Mouse (Mus musculus): ENCODE data around the gene Rab26.

The Rab26 gene

GRCm38 (mm10) chr17:24534160-24534718 lies at the start of gene Rab26:
Rab26 (minus strand) TSS chr17:24534210.
- DNase-seq (ENCODE audit: low read depth, low spot score) = no peak

- no peak for DNase-seq (ENCODE audit: low read depth, low spot score)
Observed at GRCm38 (mm10) chr17:24580287-24580686, 46.3 kb upstream of the Rab26 start.

GRCm38 (mm10) chr17:24579532-24579931 lies 45.5 kb upstream of the Rab26 start:
- DNase-seq (ENCODE audit: low read depth, low spot score) = no peak

- DNase-seq (ENCODE audit: low read depth, low spot score) = no peak
Observed at GRCm38 (mm10) chr17:24573811-24574210, 39.8 kb upstream of the Rab26 start.

DNA sequence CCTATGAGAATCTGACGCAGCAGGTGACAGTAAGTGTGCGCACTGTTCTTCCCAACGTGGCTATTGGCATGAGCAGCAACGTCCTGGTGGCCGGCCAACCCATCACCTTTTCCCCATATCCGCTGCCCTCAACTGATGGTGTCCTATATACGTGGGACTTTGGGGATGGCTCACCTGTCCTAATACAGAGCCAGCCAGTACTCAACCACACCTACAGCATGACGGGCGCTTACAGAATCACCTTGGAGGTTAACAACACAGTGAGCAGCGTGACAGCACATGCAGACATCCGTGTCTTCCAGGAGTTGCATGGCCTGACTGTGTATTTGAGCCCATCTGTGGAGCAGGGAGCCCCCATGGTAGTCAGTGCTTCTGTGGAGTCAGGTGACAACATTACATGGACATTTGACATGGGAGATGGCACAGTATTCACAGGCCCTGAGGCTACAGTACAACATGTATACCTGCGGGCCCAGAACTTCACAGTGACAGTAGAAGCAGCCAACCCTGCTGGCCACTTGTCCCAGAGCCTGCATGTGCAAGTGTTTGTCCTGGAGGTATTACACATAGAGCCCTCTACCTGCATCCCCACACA lies 38.7 kb upstream of the Rab26 start:
- no peak for DNase-seq (ENCODE audit: low read depth, low spot score)

GRCm38 (mm10) chr17:24569837-24570236 lies 35.8 kb upstream of the Rab26 start:
- DNase-seq (ENCODE audit: low read depth, low spot score) = no peak

DNA sequence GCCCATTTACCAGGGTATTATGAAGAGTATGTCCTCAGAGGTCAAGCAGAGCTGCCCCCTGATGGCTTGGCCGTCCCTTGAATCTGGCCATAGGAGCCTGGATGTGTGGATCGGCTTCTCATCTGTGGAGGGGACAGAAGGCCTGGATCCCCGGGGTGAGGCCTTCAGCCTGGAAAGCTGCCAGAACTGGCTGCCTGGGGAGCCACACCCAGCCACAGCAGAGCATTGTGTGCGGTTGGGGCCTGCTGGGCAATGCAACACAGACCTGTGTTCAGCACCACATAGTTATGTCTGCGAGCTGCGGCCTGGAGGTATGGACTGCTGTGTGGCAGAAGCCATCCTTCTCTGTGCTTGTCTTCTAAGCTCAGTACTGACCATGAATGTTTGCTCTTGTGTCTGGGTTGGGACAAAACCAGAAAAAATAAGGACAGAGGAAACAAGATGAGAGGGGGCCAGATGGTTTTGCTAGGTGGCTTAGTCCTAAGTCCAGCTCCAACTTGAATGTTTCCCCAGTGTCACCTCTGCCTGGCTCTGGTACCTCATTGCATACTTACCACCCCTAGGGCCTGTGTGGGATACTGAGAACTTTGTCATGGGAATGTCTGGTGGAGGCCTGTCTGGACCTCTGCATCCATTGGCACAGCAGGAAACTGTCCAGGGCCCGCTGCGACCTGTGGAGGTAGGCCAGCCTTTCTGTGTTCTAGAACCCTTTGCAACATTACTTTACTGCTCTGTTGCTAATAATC lies 33.2 kb upstream of the Rab26 start:
- peak; percentile 42 for DNase-seq (ENCODE audit: low read depth, low spot score)

DNA sequence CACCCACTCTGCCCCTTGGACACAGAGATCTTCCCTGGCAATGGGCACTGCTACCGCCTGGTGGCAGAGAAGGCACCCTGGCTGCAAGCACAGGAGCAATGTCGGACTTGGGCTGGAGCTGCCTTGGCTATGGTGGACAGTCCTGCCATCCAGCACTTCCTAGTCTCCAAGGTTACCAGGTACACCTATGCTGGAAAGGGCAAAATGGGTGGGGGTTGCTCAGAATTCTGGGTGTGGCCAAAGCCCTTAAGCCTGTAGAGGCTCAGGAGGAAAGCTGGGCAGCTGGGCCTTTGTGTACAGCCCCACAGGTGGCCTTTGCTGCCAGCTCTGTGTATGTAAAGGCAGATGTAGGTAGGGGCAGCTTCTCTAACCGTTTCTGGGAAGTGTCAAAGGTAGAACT lies 31.8 kb upstream of the Rab26 start:
- no peak for DNase-seq (ENCODE audit: low read depth, low spot score)

- no peak for DNase-seq (ENCODE audit: low read depth, low spot score)
Observed at GRCm38 (mm10) chr17:24565092-24565491, 31.1 kb upstream of the Rab26 start.

GRCm38 (mm10) chr17:24564422-24564821 lies 30.4 kb upstream of the Rab26 start:
- DNase-seq (ENCODE audit: low read depth, low spot score) = no peak

DNA sequence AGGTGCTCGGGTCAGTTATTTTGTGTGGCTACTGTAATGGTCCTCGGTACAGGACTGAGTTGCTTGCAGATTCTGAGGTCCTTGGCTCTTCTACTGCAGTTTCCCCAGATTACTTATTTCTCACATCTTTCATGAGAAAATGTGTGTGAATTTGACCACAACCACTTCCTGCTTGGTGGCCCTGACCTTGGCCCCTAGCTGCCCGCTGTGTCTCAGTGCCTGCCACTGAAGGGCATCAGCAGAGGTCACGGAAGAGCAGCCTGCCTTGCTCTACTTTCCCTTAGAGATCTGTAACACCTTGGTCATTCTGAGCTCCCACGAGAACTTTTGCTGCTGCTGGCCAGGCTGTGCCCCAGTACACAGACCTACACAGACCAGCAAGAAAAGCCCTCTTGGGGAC lies 29.6 kb upstream of the Rab26 start:
- no peak for DNase-seq (ENCODE audit: low read depth, low spot score)

DNA sequence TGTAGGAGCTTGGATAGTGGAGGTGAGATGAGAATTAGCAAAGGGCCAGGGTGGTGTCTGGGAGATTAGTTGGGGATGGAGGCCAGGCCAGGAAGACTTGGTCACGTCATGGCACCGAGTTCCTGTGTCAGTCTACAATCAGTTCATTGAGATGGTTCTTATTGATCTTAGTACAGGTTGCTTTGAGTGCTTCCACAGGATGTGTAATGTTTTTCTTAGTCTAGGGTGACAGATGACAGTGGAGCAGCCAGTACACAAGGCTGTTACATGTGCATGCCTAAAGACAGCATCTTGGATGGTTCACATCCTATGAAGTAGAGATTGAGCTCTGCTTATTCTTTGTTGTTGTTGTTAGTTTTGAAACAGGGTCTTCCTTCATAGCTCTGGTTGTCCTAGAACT lies 27.6 kb upstream of the Rab26 start:
- DNase-seq (ENCODE audit: low read depth, low spot score) = no peak

- DNase-seq (ENCODE audit: low read depth, low spot score) = no peak
Observed at GRCm38 (mm10) chr17:24560301-24561028, 26.5 kb upstream of the Rab26 start.

- DNase-seq (ENCODE audit: low read depth, low spot score) = no peak
Observed at GRCm38 (mm10) chr17:24559146-24559545, 25.1 kb upstream of the Rab26 start.

DNA sequence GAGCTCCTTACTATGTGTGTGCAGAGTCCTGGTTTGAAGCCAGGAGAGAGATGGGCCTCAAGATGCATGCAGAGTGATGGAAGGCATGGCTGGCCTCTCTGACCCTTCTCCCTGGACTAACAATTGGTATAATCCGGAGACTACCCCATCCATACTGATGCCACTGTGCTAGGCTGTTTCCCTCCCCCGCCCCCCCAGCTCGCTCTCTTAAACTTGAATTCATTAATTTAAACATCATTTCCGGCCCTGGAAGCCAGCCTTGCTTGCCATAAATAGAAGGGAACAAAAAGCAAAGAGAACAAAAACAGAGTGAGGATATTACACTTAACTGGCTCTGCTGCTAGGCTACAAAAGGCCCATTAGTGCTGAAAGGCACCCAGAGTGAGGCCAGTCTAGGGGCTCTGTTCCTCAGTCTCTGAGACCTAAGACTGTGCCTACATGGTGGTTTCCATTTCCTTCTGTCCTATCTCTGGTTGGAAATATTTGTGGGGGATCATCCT lies 24.6 kb upstream of the Rab26 start:
- no peak for DNase-seq (ENCODE audit: low read depth, low spot score)

DNA sequence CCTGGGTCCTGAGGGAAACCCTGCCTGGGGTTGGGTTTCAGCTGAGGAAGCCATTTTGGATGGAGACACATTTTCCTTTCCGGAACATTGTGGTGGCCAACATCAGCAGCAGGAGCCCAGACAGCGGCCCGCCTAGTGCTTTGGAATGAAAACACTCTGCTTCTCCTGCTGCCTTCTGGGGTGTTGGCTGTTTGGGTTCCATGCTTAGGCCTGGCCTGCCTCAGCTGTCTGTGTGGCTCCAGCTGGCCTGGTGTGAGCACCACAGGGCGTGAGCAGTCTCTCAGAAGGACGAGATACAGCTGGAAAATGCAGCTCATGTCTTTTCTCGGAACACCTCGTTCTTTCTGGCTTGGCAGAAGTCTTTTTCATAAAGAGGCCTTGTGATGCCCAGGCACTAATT lies 23.1 kb upstream of the Rab26 start:
- DNase-seq (ENCODE audit: low read depth, low spot score) = no peak

DNA sequence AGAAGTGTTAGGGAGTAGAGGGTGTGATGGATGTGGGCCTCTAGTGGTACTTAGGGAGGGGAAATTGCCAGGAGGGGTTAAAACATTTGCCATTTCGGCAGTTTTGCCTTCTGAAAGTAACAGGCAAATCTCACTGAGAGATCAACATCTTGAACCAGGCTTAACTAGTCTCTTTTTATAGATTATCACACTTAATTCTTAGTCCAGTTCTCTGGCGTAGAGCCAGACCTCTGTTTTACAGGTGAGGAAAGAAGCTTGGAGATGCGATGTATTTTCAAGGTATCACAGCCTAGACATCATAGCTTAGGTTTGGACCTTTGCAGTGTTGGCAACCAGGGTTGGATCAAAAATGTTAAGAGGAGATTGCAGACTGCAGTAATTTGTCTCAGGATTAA lies 17.0 kb upstream of the Rab26 start:
- no peak for DNase-seq (ENCODE audit: low read depth, low spot score)

DNA sequence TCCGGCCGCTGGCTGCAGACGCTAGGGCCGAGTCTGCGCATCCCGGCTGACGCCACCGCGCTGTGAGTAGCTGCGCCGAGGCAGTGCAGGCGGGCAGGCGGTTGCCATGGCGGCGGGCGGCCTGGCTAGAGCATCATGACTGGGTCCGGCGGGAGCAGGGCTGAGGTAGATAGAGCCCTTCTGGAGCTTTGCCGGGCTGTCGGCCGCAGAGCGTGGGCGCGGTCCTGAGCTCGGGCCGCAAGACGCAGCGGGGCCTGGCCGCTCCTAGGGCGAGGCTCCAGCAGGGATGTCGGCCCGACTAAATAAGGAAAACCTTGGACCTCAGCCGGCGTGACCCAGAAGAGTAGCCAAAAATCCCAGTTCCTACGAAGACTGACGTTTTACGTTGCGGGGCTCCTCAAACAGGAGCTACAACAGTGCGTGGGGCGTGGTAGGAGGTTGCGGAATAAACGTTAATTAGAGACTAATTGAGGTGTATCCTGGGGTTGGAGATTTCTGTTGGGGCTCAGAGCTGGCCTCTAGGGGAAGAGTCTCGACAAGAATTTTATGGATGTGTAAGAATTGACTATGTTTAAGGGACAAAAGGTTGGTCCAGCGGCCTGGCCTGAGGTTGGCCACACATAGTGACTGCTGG lies 16.5 kb upstream of the Rab26 start:
- peak; percentile 80 for DNase-seq (ENCODE audit: low read depth, low spot score)

DNA sequence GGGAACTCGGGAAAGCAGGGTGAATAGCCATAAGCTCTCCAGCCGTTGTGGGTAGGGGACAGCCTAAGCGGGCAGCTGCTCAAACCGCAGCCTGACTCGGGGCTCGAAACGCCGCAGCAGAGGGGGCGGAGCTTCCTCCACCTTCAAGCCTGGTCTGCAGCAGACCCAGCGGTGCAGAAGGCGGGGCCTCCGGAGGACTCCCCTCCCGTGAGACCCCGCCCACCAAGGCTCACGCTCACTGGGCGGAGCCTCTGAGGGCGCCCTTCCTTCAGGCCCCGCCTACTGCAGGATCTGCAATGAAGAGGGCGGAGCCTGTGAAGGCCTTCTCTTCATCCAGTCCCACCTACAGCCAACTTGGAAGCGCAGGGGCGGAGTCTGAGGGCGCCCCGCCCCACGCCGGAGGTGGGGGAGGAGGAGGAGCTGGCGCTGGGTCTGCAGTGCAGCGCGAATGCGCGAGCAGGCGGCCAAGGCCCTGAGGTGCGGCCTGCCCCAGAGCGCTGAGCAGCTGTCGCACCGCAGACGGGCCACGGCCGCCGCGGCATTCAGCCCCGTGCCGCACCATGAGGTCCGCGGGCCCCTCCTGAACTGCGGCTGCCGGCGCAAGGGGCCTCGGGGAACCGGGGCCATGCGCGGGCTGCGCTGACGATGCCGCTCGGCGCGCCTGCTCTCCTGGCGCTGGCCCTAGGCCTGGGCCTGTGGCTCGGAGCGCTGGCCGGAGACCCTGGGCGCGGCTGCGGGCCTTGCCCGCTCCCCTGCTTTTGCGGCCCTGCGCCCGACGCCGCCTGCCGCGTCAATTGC lies 15.8 kb upstream of the Rab26 start, which contains the start of gene Pkd1:
Gene Pkd1 (plus strand): TSS at position 217 of the 798 bp plus-strand sequence.
- peak; percentile 99 for DNase-seq (ENCODE audit: low read depth, low spot score)

- no peak for DNase-seq (ENCODE audit: low read depth, low spot score)
Observed at GRCm38 (mm10) chr17:24548921-24549617, 15.1 kb upstream of the Rab26 start.

All from ES-CJ7 (cell line).